Mouse (Mus musculus): ENCODE measurements around the gene Naxd.
A peak's percentile ranks its signal among the peaks of the same experiment; 100 is the strongest.

The Naxd gene

DNA sequence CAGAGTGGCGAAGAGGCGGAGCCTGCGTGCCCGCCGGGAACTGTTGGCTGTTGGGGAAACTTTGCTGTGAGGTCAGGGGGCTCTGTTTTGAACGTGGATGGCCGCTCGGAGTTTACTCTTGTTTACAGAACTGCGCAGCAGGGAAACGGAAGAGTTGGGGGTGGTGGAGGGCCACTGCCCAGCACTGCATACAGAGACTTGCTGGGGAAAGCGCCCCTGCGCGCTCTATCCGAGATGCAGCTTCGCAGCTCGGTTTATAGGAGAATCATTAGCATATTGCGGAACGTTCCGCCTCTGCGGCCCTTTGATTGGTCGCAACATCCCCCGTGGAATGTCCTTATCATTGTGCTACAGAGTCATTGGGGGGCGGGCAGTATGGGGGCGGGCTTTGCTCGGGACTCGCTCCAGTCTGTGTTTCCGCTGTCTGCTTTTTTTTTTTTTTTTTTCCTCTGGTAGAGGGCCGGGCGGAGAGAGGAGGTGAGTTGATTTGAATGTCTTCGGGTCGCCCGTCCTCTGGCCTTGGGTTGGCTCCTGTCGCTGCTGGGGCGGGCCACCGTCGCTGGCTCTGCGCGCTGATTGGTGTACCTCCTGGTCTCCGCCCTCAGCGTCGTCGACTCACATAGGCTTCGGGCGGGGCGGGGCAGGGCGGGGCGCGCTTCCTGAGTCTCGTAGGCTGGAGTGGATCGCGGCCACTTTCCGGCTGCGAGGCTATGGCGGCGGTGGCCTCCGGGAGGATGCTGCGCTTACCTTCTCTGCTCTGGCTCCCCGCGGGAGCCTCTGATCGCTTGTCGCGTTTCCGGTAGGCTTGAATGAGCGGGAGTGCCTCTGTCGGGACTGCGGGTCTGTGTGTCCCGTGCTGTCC is 60.7 kb downstream of the Naxd start:
- peak; percentile 98 for DNase-seq

DNA sequence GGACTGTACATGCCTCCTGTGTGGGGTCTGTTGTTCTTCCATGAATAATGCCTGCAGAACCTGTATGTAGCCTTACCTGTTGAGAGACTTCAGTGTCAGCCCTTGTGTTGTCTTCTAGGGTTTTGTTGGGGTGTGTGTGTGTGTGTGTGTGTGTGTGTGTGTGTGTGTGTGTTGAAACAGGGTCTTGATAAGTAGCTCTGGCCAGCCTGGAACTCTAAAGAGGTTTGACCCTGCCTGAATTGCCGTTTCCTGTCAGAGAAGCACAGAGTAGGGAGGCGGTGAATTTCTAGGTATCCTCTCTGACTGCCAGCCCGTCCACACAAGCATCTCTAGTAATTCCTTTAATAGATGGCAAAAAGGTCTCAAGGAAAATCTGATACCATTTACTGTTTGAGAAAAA is 62.2 kb downstream of the Naxd start:
- DNase-seq, result no peak

DNA sequence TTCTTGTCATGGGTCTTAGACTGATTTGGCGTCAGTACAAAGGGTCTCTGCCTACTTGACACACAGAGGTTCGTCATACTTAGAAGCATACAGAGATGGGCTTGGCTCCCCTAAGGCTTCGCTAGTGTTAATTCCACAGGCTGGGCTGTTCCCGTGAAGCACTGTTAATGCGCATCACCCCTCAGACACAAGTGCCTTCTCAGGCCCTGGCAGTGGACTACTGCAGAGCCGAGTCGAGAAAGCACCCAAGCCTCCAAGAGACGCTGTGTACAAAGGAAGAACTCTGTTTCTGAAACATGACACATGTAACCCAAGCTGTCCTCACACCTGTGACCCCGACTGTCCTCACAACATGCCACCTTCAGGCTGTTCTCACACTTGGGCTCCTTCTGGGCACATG is 62.9 kb downstream of the Naxd start:
- DNase-seq, result no peak

DNA sequence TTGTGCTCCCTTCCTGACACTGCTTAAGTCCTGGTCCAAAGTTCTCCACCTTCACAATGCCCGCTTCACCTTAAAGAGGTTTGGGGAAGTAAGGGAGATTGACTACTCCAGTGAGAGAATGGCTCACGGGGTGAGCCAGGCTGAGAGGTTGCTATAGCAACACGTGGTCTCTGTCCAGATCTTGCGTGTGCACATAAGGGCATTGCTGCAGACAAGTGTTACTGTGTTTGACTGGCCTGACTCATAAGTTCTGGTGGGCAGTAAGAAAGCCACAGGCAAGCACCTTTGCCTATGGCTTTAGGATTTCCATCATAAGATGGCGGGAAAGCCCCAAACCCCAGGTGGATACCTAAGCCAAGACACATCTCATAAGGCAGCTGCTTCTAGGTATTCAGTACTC is 66.9 kb downstream of the Naxd start:
- DNase-seq, result no peak

Data from embryo, embryonic 11 days (tissue).